Mouse (Mus musculus) monocyte, adult 5-6 weeks (primary cell): Measurements from ENCODE around the gene Gm11564. TPM values are rescaled to one million over a fixed set of nuclear protein-coding genes. Genes with fewer than 3 reads are reported as not detected.

Experiments used
- total RNA-seq: library from RNA; stranded (forward); fragments of 200-1000, 200-491, 200-594 nt; gene quantifications from 3 replicates; pipeline ENCODE4 v1.2.3, GENCODE M21; 2017

Gm11564 gene
- total RNA-seq, 1 experiment from 2014 or later = not detected

Other genes starting within 250 kb of the Gm11564 start
- not detected in 3 replicates for gene Krtap3-1, start 249.0 kb downstream of the Gm11564 start, total RNA-seq
- gene Krtap1-5, start 234.7 kb downstream of the Gm11564 start, total RNA-seq = not detected in 3 replicates
- not detected in 3 replicates for gene Krtap1-4, start 232.0 kb downstream of the Gm11564 start, total RNA-seq
- not detected in 3 replicates for gene Krtap1-3, start 224.3 kb downstream of the Gm11564 start, total RNA-seq
- gene Krtap9-3, start 217.6 kb downstream of the Gm11564 start, total RNA-seq = not detected in 3 replicates
- not detected in 3 replicates for gene Gm11938, start 212.4 kb downstream of the Gm11564 start, total RNA-seq
- gene Gm11937, start 205.5 kb downstream of the Gm11564 start, total RNA-seq = not detected in 3 replicates
- gene Krtap2-4, start 200.8 kb downstream of the Gm11564 start, total RNA-seq = not detected in 3 replicates
- gene Gm11562, start 195.2 kb downstream of the Gm11564 start, total RNA-seq = not detected in 3 replicates
- not detected in 3 replicates for gene Krtap4-1, start 187.4 kb downstream of the Gm11564 start, total RNA-seq
- gene Krtap4-2, start 180.6 kb downstream of the Gm11564 start, total RNA-seq = not detected in 3 replicates
- not detected in 3 replicates for gene Krtap4-7, start 171.6 kb downstream of the Gm11564 start, total RNA-seq
- gene Gm11555, start 165.4 kb downstream of the Gm11564 start, total RNA-seq = not detected in 3 replicates
- not detected in 3 replicates for gene Gm11563, start 156.7 kb downstream of the Gm11564 start, total RNA-seq
- gene Krtap4-6, start 149.7 kb downstream of the Gm11564 start, total RNA-seq = not detected in 3 replicates
- gene Gm14190, start 124.9 kb downstream of the Gm11564 start, total RNA-seq = not detected in 3 replicates
- gene Gm14180, start 81.4 kb downstream of the Gm11564 start, total RNA-seq = not detected in 3 replicates
- not detected in 3 replicates for gene Gm11595, start 42.8 kb downstream of the Gm11564 start, total RNA-seq
- gene Krtap4-8, start 35.0 kb downstream of the Gm11564 start, total RNA-seq = not detected in 3 replicates
- gene Krtap4-9, start 30.5 kb downstream of the Gm11564 start, total RNA-seq = not detected in 3 replicates
- not detected in 3 replicates for gene Gm11596, start 22.2 kb downstream of the Gm11564 start, total RNA-seq
- not detected in 3 replicates for gene Gm11569, start 16.7 kb downstream of the Gm11564 start, total RNA-seq
- not detected in 3 replicates for gene Gm11554, start 11.2 kb downstream of the Gm11564 start, total RNA-seq
- gene Krtap4-13, start 5.8 kb downstream of the Gm11564 start, total RNA-seq = not detected in 3 replicates
- not detected in 3 replicates for gene 2300003K06Rik, start 22.4 kb upstream of the Gm11564 start, total RNA-seq
- not detected in 3 replicates for gene Krtap4-16, start 35.9 kb upstream of the Gm11564 start, total RNA-seq
- gene Gm11568, start 42.3 kb upstream of the Gm11564 start, total RNA-seq = not detected in 3 replicates
- gene Gm11559, start 48.8 kb upstream of the Gm11564 start, total RNA-seq = not detected in 3 replicates
- not detected in 3 replicates for gene Krtap9-1, start 57.7 kb upstream of the Gm11564 start, total RNA-seq
- gene Gm11567, start 63.5 kb upstream of the Gm11564 start, total RNA-seq = not detected in 3 replicates
- gene Krtap31-1, start 92.3 kb upstream of the Gm11564 start, total RNA-seq = not detected in 3 replicates
- not detected in 3 replicates for gene Gm11565, start 99.1 kb upstream of the Gm11564 start, total RNA-seq
- not detected in 3 replicates for gene Krtap31-2, start 120.6 kb upstream of the Gm11564 start, total RNA-seq
- gene Krtap9-5, start 132.8 kb upstream of the Gm11564 start, total RNA-seq = not detected in 3 replicates
- not detected in 3 replicates for gene Krtap29-1, start 163.4 kb upstream of the Gm11564 start, total RNA-seq
- gene Krtap16-1, start 170.9 kb upstream of the Gm11564 start, total RNA-seq = not detected in 3 replicates
- gene Krtap17-1, start 178.3 kb upstream of the Gm11564 start, total RNA-seq = not detected in 3 replicates
- not detected in 3 replicates for gene Krt33a, start 200.5 kb upstream of the Gm11564 start, total RNA-seq
- gene Krt33b, start 214.2 kb upstream of the Gm11564 start, total RNA-seq = not detected in 3 replicates
- not detected in 3 replicates for gene Krt34, start 225.9 kb upstream of the Gm11564 start, total RNA-seq
- gene Krt31, start 234.9 kb upstream of the Gm11564 start, total RNA-seq = not detected in 3 replicates